Mouse (Mus musculus) ES-E14 (cell line): ENCODE measurements around the gene Sgca.

Experiments
- CHD2 ChIP-seq: IDR thresholded peaks from 2 replicates; pipeline ENCODE4 v1.6.1; 2014; ENCODE audit warnings: mild to moderate bottlenecking, low read depth, low read length, inconsistent platforms
- ZC3H11A ChIP-seq: IDR thresholded peaks from 2 replicates; pipeline ENCODE4 v1.6.1; 2012; ENCODE audit warnings: low read depth, mild to moderate bottlenecking, inconsistent platforms, low read length, borderline replicate concordance
- ZNF384 ChIP-seq: IDR thresholded peaks from 2 replicates; pipeline ENCODE4 v1.6.1; 2012; ENCODE audit warnings: low read depth, low read length, inconsistent platforms

DNA sequence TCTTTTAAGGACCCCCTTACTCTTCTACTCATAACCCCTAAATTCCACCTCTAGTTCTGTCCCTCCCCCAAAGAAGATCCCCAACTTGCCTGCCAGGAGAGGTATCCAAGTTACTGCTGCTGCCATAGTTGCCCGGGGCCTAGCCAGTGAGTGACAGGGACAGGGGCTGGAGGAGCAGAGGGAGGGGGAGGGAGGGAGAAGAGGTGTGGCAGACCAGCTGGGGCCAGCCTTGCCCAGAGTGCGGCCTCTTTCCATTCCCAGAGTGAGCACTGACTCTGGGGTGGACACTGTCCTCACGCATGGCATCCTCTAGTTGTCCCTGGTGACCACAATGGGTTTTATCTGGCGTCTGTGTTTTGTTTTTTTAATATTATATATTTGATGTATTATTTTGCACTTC lies 2.8 kb downstream of the Sgca start:
- no peak for TF ChIP-seq CHD2
- TF ChIP-seq ZC3H11A: no peak
- no peak for TF ChIP-seq ZNF384
